Mouse (Mus musculus) urinary bladder, postnatal 36 days (tissue): ENCODE data around the gene Mapk8ip1.
"Not testable (repeated sequence)": the region's sequence is repeated elsewhere in the genome, so short reads cannot be mapped to it uniquely, and the experiment has no call there.

Experiments
- DNase-seq, 2 experiments: peaks; one replicate each; pipeline ENCODE4 v3.0.0; 2022; ENCODE audit warnings: low spot score in 2 of 2, mixed read lengths in 1 of 2

Mapk8ip1 gene

GRCm38 (mm10) chr2:92425366-92425765, 24.3 kb upstream of the Mapk8ip1 start:
- no peak for DNase-seq

- peak in 1 of 2 experiments; percentile 49 for DNase-seq
These were observed 23.6 kb upstream of the Mapk8ip1 start for GRCm38 (mm10) chr2:92424462-92425308.

GRCm38 (mm10) chr2:92423702-92424461, 22.8 kb upstream of the Mapk8ip1 start:
- DNase-seq = peak; percentile 85 to 97

- no peak for DNase-seq
These were observed 22.1 kb upstream of the Mapk8ip1 start for GRCm38 (mm10) chr2:92423156-92423555.

- DNase-seq = no peak
These were observed 21.5 kb upstream of the Mapk8ip1 start for GRCm38 (mm10) chr2:92422388-92423135.

GRCm38 (mm10) chr2:92421723-92422387, 20.8 kb upstream of the Mapk8ip1 start:
- no peak for DNase-seq

- no peak for DNase-seq
These were observed 10.6 kb upstream of the Mapk8ip1 start for GRCm38 (mm10) chr2:92411705-92412104.

GRCm38 (mm10) chr2:92408309-92409045, 7.4 kb upstream of the Mapk8ip1 start:
- no peak for DNase-seq

GRCm38 (mm10) chr2:92405687-92406086, 4.6 kb upstream of the Mapk8ip1 start:
- DNase-seq = no peak

- no peak for DNase-seq
These were observed 3.7 kb upstream of the Mapk8ip1 start for GRCm38 (mm10) chr2:92404737-92405136.

GRCm38 (mm10) chr2:92403776-92404319, 2.8 kb upstream of the Mapk8ip1 start:
- DNase-seq = no peak

GRCm38 (mm10) chr2:92402591-92403326, 1.7 kb upstream of the Mapk8ip1 start:
- no peak for DNase-seq

- no peak for DNase-seq
These were observed 381 bp downstream of the Mapk8ip1 start for GRCm38 (mm10) chr2:92400682-92401081.

- not testable (repeated sequence) for DNase-seq
These were observed 1.2 kb downstream of the Mapk8ip1 start for GRCm38 (mm10) chr2:92399877-92400276.

GRCm38 (mm10) chr2:92397436-92397835, 3.6 kb downstream of the Mapk8ip1 start:
- DNase-seq = no peak

GRCm38 (mm10) chr2:92395535-92395934, 5.5 kb downstream of the Mapk8ip1 start:
- DNase-seq = no peak

- DNase-seq = no peak
These were observed 8.5 kb downstream of the Mapk8ip1 start for GRCm38 (mm10) chr2:92392318-92393264.

- no peak for DNase-seq
These were observed 9.3 kb downstream of the Mapk8ip1 start for GRCm38 (mm10) chr2:92391703-92392317.
